Mouse (Mus musculus) layer of hippocampus, adult 8-10 months (tissue): ENCODE data around the gene Ccdc162. TPM values are rescaled to one million over a fixed set of nuclear protein-coding genes. Genes with fewer than 3 reads are reported as not detected.

Experiments
- DNase-seq, 2 experiments: peaks; one replicate each; pipeline ENCODE4 v3.0.0; 2022; ENCODE audit warnings: low spot score in 2 of 2
- total RNA-seq, 4 experiments: library from RNA; stranded (reverse); gene quantifications; 2 replicates each; pipeline ENCODE4 v1.2.4; 2022

Gene Ccdc162
- total RNA-seq, 4 experiments from 2014 or later: 1.1 to 2.8 (median 2.0) TPM

DNA sequence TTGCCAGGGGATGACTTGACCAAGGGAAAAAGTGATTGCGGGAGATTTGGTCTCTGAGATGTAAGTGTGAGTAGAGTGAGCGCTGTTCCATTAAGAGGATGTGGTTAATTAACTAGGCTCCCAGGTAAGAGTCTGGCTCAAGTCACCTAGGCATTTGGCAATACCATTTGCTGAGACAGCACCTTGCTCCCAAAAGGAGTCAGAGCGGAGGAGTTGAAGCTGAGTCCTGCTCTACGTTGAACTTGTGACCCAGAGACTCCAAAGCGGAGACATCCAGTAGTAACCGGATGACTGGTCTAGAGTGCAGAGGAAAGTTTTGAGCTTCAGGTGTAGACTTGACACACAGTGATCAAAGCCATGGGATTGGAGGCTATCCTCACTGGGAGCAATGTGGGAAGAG, 174.4 kb downstream of the Ccdc162 start:
- no peak for DNase-seq

DNA sequence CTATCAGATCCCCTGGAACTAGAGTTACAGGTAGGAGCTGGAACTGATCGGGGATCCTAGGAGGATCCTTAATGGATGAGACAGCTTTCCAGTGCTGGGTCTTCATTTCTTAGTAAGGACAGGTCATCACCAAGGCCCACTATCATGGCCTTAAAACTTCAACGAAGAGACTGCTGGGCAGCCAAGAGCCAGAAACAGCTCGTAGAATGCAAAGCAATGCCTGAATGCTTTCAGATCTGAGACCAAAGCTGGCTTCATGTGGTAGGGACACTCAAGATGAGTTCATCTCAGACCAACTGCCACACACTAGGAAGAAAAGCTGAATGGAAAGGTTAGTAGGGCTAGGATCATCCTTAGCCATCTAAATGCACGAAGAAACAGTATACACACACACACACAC, 177.4 kb downstream of the Ccdc162 start:
- no peak for DNase-seq

GRCm38 (mm10) chr10:41537983-41538330, 178.5 kb downstream of the Ccdc162 start:
- DNase-seq: no peak

- DNase-seq: no peak
Observed at GRCm38 (mm10) chr10:41537226-41537982, 179.0 kb downstream of the Ccdc162 start.

DNA sequence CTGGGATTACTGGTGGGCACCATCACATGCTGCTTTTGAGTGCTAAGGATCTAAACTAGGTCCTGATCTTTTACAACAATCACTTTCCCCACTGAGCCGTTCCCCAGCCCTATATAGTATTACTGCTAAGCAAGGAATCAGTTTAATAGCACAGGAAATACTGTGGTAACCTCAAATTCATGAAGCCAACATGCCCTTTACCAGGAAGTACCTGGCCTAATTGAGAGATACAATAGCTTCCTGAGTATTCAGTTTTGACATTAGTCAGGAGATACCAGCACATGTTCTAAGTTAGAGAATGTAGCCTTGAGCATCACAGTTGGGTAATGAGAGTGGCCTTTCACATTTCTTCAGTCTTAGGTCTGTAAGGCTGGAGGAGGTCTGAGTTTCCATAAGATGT, 179.7 kb downstream of the Ccdc162 start:
- no peak for DNase-seq

GRCm38 (mm10) chr10:41535991-41536390, 180.4 kb downstream of the Ccdc162 start:
- DNase-seq: no peak

DNA sequence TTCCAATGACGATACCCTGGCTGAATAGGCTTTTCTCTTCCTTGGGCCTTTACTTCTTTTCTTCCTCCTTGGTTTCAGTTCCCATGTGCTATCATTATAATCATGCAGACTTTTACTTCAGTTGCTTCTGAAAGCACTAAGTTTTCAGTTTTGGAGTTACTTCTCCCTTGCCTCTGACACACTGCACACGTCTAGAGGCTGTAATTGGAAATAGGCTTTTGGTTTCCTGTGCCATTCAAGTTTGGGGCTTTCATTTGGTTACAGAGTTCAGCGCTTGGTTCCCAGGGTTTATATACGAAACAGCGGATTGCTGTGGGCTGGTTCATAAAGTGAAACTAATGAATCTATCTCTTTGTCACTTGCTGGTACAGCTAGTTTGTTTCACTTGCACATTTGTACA, 186.5 kb downstream of the Ccdc162 start:
- no peak for DNase-seq

GRCm38 (mm10) chr10:41525696-41526095, 190.7 kb downstream of the Ccdc162 start:
- no peak for DNase-seq

DNA sequence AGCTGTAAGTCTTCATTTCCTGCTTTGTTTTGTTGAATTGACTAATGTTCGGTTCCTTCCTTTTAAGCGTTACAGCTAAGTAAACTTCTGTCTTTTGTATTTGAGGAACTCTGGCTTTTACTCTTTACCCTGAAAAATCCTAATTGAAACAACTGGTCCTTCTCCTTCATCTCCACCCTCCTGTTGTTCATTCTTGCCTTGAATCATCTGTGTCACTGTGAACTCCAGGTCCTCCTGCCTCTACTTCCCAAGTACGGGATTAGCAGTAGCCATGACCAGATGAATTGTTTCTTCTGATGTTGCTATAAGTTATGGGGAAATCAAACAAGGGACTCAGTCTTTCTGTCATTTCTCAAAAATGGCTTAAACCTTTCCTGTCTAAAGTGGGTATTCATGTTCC, 193.0 kb downstream of the Ccdc162 start:
- no peak for DNase-seq

- no peak for DNase-seq
Observed at GRCm38 (mm10) chr10:41520410-41520673, 196.1 kb downstream of the Ccdc162 start.

DNA sequence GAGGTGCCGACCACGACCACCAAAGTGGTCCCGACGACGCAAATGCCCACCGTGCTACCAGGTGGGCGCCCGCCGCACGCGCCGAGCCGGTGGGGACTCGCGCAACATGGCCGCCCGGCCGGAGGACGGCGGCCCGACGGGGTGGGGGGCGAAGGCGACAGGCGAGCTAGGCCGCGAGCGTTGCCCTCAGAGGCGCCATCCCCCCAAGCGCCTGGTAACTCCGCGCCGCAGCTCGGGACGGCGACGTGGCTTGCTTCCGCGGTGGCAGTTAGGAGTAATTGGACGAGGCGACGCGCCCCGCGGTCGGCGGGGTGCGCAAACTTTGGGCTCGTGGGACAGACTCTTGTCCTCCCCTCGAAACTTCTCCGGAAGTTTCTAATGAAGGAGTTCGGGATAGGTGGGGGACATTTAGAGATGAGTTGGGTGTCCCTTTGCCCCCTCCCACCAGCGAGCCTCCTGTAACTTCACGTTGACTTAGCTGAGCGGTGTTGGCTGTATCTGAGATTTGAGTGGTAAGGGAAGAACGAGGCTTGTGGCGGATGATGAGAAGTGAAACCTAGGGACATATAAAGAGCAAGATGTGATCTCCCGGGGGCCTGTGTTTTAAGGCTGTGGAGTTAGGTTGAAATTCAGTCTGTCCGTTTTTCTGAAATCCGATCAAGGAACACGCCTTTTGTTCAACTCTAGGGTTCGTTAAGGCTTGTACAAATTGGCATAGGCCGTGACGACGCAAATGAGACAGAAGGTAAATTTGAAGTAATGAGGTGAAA, 196.6 kb downstream of the Ccdc162 start:
- DNase-seq: peak; percentile 24 to 27

DNA sequence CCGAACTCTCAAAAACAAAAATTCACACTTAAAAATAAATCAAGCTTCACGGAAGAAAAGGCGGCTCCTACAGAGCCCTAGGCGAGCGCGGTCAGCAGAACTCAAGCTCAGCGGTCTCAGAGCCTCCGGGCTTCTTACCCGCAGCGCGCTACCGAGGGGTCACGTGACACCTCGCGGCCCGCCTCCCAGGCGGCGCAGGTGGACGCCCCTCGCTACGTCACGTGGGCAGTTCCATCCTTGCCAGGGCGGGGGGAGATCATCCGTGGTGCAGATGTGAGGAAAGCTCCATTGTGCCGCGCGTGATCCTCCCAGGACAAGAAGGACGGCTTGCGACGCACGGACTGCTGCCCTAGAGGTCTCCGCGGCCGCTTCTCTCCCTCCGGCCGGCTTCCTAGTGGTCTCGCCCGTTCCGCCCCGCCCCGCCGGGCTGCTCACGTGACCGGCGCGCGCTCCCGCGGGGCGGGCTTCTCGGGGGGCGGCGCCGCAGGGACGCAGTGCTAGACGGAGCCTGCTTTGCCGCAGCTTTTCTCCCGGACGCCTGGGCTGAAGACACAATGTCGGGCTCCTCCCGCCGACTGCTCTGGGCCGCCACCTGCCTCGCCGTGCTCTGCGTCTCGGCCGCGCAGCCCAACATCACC, 197.3 kb downstream of the Ccdc162 start, which contains the start of gene Cd164:
Cd164 (plus strand) TSS at position 434 of the 638 bp plus-strand sequence.
- DNase-seq: peak; percentile 86 to 90

GRCm38 (mm10) chr10:41518508-41518980, 197.9 kb downstream of the Ccdc162 start:
- peak; percentile 57 to 62 for DNase-seq

- no peak for DNase-seq
Observed at GRCm38 (mm10) chr10:41514921-41515320, 201.5 kb downstream of the Ccdc162 start.

DNA sequence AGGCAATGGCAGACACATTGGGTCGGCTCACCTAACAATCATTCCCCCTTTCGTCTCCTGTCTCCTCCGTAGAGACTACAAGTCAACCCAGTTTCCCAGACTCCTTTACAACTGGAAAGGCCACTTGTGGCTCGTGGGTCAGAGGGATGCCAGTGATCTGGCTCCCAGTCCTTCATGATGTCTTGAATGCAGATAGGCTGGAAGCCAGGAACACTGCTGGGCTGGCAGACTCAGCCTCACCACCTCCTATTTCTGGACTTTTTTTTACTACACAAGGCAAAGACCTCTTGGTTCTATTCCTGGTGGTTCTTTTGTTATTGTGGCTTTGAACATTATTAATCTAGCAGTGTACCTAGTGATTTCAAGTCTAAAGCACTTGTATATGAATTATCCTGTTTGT, 202.1 kb downstream of the Ccdc162 start:
- DNase-seq: no peak

- DNase-seq: no peak
Observed at GRCm38 (mm10) chr10:41509160-41509559, 207.3 kb downstream of the Ccdc162 start.

DNA sequence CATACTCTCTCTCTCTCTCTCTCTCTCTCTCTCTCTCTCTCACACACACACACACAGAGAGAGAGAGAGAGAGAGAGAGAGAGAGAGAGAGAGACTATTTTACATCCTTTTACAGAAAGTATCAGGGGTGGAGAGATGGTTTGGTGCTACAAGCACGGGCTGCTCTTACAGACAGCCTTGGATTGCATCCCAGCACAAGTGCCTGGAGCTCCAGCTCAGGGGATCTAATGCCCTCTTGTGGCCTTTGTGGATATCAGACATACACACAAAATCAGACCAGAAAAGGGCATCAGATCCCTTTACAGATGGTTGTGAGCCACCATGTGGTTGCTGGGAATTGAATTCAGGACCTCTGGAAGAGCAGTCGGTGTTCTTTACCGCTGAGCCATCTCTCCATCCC, 211.0 kb downstream of the Ccdc162 start:
- peak; percentile 57 to 69 for DNase-seq

DNA sequence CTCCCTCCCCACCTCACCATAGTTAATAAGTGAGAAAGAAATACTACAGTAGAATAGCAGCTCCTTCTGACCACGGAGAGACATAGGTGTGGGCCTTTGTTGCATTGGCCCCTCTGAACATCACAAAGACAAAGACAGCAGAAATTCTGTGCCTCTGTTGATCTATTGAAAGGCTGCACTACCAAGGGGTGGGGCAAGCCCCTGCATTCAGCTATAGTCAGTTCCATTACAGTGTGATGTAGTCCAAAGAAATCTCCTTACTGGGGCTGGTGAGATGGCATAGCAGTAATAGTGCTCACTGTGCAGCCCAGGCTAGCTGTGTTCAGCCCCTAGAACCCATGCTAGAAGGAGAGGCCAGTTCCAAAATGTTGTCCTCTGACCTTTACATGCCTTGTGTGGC, 211.4 kb downstream of the Ccdc162 start:
- no peak for DNase-seq

GRCm38 (mm10) chr10:41500941-41501340, 215.5 kb downstream of the Ccdc162 start:
- DNase-seq: peak; percentile 25 to 51

DNA sequence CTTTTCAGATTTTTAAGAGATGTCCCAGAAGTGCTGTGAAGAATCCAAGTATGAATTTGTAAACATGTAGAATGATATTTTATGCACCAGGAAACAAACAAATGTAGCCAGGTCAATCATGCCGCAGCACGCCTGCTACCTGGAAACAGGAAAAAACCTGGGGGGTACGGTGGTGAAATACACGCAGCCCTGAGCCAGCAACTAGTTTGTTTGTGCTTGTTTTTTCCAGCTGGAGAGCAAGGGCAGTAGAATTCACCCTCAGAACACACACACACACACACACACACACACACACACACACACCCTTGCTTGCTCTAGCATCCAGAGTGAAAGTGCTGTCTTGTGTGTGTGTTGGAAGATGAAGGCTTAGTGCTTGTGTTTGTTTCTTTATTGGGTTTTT, 225.3 kb downstream of the Ccdc162 start:
- DNase-seq: no peak

DNA sequence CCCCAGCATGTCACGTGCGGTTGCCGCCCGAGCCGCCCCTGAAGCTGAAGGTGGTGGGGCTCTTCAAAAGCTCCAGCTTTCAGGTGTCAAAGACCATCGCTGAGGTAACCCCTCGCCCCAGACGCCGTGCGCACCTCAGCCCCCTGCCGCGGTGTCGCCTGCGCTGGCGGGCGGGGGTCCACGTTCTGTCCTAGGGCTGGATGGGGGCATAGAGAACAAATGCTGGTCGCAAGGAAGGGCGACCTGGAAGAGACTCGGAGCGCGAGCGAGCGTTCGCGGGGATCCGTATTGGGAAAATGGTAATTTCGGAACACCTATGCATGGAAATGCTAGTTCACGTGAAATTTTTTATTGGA, 225.9 kb downstream of the Ccdc162 start:
- DNase-seq: no peak

DNA sequence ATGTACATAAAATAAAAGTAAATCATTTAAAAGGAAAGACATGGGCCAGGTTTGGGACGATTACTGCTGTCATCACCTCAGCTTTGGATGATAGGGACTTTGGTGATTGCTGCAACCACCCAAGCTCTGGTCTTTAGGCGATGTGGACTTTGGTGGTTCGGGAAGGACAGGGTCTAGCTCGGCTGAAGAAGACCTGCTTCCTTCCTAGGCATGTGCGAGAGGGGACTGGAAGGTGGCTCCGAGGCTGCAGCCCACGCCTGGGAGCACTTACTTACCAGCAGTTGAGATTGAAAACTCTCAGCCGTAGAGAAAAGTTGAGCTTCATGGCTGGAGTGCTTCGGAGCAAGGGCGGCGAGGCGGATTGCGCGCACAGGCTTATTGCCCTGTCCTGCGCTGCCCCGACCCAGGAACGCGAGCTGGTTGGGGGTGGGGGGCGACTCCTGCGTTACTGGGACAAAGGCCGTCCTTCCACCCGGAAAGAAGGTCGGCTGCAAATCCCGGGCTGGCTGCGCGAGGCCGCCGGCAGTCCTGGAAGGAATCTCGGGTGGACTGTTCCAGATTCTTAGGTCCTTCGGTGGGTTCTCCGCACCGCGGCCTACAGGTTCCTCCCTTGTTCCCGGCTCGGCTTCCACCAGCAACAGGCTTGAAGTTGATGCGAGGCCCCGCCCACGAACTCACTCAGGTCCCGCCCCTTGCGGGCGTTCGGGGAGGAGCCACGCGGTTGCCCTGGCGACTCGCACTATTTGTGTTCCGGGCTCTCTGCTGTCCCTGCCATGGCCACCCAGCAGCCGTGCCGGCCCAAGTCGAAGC, 226.5 kb downstream of the Ccdc162 start, which contains the start of the genes Smpd2 and Ppil6:
Smpd2 (minus strand) TSS at position 662 of the 810 bp plus-strand sequence.
Ppil6 (plus strand) TSS at position 732 of the 810 bp plus-strand sequence.
- DNase-seq: peak; percentile 90 to 92
